Mouse (Mus musculus): Measurements from ENCODE around the gene Gm13889.

The Gm13889 gene

DNA sequence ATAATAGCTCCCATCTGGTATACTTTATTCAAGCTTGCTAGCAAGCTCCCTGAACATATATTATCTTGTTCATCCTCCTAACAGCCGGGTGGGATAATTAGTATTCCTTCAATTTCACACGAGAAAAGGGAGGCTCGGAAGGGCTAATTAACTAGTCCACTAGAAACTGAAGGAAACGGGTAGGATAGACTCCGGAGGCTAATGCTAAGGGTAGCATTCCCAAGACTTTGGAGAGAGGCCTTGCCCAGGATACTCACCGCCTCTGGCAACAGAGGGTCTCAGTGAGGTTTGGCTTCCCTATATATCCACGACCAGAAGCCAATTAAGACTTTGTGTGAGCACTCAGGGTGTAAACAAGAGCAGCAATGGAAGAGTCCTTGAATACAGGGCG is 779 bp upstream of the Gm13889 start:
- DNase-seq = no peak

DNA sequence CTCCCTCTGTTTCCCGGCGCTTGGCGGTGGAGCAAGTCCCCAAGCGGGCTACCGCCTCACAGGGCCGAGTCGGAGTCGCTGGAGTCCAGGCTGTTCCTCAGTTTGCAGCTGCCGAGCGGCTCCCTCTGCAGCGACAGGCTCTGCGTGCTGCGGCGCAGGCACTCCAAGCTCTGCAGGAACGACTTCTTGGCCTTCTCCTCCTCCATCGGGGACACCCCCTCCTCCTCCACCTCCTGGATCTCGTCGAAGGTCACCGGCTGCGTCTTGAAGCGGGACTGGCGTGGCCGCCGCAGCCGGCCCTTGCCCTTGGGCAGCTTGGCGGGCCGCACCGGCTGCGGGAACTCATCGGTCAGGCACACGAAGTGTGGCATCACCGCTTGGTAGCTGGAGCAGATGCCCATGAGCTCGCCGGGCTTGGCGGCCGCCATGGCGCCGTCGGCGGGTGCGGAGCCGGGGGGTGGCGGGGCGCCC is 635 bp downstream of the Gm13889 start:
- peak; percentile 75 for DNase-seq

DNA sequence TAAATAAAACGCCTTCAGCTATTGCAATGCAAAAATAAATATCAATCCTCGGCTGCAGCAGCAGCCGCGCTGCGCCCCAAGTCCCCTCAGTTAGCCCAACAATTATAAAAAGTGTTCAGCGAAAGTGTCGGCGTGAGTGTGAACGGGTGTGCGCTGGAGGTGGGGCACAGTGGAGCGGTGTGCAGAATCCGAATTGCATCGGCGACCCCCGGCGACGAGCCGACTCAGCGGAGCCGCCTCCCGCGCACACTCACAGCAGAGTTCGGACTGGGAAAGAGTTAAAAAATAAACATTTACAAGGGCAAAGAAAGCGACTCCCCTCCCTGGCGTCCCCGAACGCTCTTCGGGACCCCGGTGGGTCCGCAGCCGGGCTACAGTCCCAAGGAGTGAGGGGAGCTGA is 1.1 kb downstream of the Gm13889 start:
- DNase-seq = no peak

- peak; percentile 34 for DNase-seq
Observed at GRCm38 (mm10) chr2:93954781-93955578, 2.0 kb downstream of the Gm13889 start.

DNA sequence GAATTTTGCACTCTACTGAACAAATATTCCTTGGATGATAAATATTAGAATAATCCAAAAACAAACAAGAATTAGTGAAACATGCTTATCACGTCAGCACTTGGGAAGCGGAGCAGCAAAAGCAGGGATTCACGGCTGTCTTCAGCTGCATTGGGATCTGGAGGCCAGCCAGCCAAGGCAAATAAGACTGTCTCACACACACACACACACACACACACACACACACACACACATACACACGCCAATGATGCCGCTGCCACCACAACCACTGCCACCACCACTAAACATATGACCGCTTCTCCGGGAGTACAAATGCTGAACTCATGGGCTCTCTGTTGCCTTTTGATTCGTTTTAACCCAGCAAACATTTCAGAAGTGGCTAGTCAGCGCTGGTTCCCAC is 3.3 kb downstream of the Gm13889 start:
- DNase-seq = no peak

GRCm38 (mm10) chr2:93946976-93947375 is 10.0 kb downstream of the Gm13889 start:
- peak; percentile 57 for DNase-seq

DNA sequence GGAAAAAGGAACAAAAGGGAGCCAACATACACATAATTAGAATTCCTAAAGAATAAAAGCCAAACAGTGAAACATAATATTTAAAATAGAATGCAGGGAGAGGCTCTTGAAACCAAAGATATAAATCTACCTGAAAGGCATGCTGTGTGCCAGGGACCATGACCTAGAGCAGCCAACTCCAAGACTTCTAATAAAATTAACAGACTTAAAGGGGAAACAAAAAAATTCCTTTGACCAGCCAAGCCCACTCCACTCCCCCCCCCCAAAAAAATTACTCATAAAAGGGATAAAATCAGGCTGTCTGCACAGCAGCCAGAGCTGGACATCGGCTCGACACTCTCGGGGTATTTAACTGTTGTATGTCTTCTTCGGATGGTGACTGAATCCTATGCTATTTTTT is 12.1 kb downstream of the Gm13889 start:
- peak; percentile 37 for DNase-seq

DNA sequence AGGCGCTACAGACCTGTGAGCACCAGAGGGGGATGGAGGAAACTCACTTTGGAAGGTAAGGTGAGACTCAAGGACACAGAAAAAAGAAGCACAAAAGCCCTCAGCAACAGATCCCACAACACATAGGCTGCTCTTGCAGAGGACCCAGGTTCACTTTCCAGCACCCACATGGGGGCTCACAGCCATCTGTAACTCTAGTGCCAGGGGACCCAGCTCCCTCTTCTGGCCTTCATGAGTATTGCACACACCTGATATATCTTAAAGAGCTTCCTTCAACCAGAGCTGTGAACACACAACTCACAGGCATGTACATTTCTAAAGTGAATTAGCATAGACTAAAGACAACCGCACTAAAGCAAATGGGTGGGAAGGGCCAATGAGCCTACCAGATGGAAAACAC is 12.9 kb downstream of the Gm13889 start:
- no peak for DNase-seq

- DNase-seq = peak; percentile 38
Observed at GRCm38 (mm10) chr2:93941670-93942069, 15.3 kb downstream of the Gm13889 start.

DNA sequence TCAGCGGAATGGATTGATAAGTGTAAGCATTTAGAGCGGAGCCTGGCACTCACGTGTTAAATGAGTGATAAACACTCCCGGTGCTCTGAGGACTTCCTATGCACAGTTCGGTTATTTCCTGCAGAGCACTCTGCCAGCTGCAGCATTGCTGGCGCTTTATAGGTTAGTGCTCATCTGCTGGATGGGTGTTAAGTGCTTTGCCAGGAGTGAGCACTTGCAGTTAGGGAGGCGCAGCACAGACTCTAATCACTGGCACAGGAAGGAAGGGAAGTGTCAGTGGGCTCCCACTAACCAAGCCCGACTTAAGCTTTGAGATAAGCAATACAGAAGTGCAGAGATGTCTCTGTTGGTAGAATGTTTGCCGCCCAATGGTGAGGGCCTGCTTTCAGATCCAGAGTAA is 18.5 kb downstream of the Gm13889 start:
- DNase-seq = no peak

DNA sequence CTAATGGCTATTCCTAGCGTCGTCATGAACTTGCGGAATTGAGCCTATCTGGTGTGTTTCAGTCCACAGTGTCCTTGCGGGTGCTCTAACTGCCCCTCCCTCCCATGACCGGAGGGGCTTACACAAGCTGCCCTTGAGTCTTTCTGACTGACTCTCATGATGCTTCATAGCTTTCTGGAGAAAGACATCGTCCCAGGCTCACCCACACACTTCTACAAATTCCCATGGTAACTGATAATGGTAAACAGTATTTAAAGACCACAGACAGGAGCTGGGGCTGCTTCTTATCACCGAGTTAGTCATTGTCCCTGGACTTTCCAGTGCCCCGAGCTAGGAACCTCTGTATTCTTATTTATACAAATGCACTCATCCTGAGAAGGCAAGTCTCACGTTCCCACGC is 28.1 kb downstream of the Gm13889 start:
- DNase-seq = no peak

DNA sequence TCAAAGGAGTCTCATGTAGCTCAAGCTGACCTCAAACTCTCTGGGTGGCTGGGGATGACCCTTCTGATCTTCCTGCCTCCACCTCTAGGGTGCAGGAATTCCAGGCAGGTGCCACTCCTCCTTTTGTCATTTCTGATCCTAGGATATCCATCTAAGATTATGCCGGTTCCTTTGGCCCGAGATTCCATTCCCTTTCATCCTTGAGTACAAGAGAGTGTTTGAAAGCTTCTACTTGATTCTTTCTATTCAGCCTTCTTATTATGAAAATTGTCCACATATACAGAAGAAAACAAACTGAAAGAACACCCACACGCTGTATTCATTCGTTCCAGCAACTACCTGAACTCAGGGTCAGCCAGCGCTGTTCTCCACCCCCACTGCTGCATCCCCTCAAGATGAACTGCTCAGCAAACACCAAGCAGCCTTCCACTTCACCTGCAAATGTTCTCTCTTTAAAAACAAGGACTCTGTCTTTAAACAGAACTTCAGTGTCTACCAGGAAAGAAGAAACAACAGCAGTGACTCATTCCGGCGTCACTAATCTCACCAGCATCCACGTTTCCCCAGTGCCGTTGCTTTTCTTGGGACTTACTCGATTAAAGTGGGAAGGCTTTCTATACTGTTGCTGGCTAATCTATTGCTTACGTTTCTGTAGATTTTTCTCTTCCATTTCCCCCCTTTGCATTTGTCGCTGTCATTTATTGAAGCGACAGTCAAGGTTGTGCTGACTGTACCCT is 29.1 kb downstream of the Gm13889 start:
- no peak for DNase-seq

DNA sequence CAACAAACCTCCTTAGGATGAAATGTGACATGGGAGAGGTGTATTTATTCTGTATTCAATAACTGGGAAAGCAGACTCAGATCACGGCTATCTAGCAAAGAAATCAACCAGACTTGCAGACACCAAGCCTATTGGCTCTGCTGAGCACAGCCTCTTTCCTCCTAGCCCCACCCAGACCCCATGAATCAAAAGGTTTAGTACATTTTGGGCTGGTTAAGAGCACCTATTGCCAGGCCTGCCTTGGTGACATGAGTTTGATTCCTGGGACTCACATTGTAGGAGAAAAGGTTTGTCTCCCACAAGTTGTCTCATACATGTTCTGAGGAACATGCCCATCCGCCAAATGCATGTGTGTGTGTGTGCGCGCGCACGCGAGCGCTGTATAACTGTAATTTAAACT is 30.9 kb downstream of the Gm13889 start:
- DNase-seq = no peak

DNA sequence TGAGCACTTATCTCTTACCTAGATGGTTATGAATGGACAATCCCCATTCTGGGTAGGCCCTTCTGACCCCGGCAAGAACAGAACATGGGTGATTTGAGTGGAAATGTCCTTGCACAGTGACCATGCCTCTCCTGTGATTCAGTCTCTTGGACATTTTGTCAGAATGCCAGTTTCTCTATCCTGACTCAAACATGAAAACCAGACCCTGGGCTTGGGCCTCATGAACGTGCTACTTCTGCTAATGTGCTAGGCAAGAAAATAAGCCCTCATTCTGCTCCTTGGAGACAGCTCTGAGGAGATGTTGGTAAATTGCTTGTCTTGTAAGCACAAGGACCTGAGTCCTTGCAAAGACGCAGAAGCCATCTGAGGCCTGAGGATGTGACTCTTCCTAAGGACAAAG is 37.9 kb downstream of the Gm13889 start:
- DNase-seq = no peak

DNA sequence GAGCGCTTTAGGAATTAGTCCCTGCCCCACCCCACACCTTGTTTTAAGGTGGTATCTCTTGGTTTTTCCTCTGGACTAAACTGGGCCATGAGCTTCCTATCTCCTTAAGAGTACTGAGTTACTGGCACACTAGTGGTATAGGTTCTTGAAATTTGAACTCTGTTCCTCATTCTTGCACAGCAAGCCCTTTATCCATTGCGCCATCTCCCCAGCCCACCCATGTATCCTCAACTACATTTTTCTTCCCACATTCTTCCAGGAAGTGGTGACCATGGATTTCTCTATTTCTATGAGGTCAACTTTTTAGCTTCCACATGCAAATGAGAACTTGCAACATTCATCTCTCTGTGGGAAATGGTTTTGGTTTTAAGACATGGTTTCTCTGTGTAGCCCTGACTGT is 43.4 kb downstream of the Gm13889 start:
- no peak for DNase-seq

GRCm38 (mm10) chr2:93911942-93912341 is 45.1 kb downstream of the Gm13889 start:
- peak; percentile 31 for DNase-seq

DNA sequence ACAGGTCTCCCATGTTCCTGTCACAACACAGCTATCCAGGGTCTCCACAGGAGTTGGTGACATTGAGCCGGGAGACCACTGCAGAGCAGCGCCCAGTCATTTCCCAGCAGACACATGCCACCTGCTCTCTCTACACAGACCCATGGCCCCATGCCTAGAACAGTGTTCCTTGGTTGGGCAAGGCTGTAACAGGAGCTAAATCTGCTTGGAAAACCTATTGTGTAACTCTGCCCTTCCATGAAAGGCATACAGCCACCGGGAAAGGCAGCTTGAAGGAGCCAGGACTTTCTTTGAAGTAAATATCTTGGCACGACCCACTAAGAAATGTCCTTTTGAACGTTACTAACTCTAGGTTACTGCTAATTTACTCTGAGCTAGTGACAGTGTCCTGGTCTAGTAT is 47.3 kb downstream of the Gm13889 start:
- DNase-seq = no peak

- peak; percentile 58 for DNase-seq
Observed at GRCm38 (mm10) chr2:93907519-93908294, 49.3 kb downstream of the Gm13889 start.

DNA sequence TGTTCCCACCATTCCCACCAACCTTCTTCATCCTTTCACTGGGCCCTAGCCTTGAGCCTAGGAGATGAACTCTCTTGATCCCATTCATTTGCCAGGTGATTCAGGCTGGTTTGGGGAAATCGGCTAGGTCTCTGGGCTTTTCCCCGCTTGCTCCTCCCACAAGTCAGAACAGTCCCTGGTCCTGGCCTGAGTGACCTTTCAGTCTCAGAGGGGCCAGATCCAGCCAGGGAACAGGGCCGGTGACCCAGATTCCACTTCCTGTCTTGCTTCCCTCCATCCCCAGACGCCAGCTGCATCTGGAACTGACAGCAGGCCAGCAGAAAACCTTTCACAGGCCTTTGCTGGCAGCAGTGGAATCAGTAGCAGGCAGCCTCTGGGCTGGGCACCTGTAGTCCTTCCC is 50.7 kb downstream of the Gm13889 start:
- peak; percentile 61 for DNase-seq

Data from kidney, postnatal 10 days (tissue).